In genomic region chr17:50634008-50634871, GRCm38 (mm10) we compare ENCODE assay signal across 25 mouse cellular contexts.
A peak's percentile ranks its signal among the peaks of the same experiment; 100 is the strongest.
DNase-seq lines count a peak whose midpoint lies in the region; ATAC-seq and TF ChIP-seq lines count a peak whose summit lies in the region.
"Had no signal": no experiment of that assay in that cellular context is flagged by ENCODE, and none has a peak within 500 bp of the region (broad histone marks: within the 10 kb centered on the region; RNA-seq: fewer than 3 reads in every experiment).

No protein-coding gene starts in this region.

- no peak for DNase-seq in embryonic facial prominence, embryonic 10.5 days (ENCODE audit: low spot score)
- DNase-seq in heart, adult 8-10 months (ENCODE audit: low spot score), result no peak
- DNase-seq in midbrain, embryonic 11.5 days (ENCODE audit: low spot score, missing footprints), result peak; percentile 68
- DNase-seq in embryo, embryonic 11 days, result no peak
- DNase-seq: adrenal gland, postnatal 10 days; cerebellum, adult 11-12 months; cerebellum, postnatal 25 days; gastrocnemius, postnatal 36 days; kidney, adult 11 months; retina, postnatal 1 day; right cerebral cortex, postnatal 4 days; thymus, adult 18-20 months had no signal

- H3K27me3 ChIP-seq in embryonic facial prominence, embryonic 12.5 days, result no peaks in the 10 kb centered on the region
- H3K27me3 ChIP-seq in embryonic facial prominence, embryonic 10.5 days (replicated peaks; ENCODE audit: low read depth, poor library complexity, severe bottlenecking), result no peaks in the 10 kb centered on the region
- H3K27me3 ChIP-seq in heart, embryonic 15.5 days, result no peaks in the 10 kb centered on the region
- no peaks in the 10 kb centered on the region for H3K27me3 ChIP-seq in midbrain, embryonic 11.5 days (ENCODE audit: control insufficient read depth, insufficient read depth, low read length)
- no peaks in the 10 kb centered on the region for H3K27me3 ChIP-seq in midbrain, embryonic 13.5 days
- no peaks in the 10 kb centered on the region for H3K27me3 ChIP-seq in small intestine, adult 2 months (ENCODE audit: control insufficient read depth, insufficient read depth, low read length)
- H3K27me3 ChIP-seq: CH12.LX; hindbrain, embryonic 13.5 days; midbrain, embryonic 12.5 days had no signal

- 0 out of 2 replicates have a peak, but pooled peaks have one; percentile 47 for ATAC-seq in embryonic facial prominence, embryonic 12.5 days (ENCODE audit: insufficient number of reproducible peaks, insufficient read depth, low FRiP score, low TSS enrichment)
- ATAC-seq in heart, embryonic 15.5 days (replicated peaks; ENCODE audit: insufficient number of reproducible peaks, insufficient read depth, low FRiP score, low read depth), result peak; percentile 78
- ATAC-seq in midbrain, embryonic 11.5 days (ENCODE audit: low FRiP score), result no peak
- ATAC-seq in midbrain, embryonic 13.5 days, result no peak

- WGBS in embryonic facial prominence, embryonic 12.5 days, result 83% methylated on average over 7 of the region's 7 CpGs
- 83% methylated on average over 7 of the region's 7 CpGs for WGBS in embryonic facial prominence, embryonic 10.5 days
- 42% methylated on average over 7 of the region's 7 CpGs for WGBS in heart, embryonic 15.5 days
- 85% methylated on average over 7 of the region's 7 CpGs for WGBS in midbrain, embryonic 11.5 days
- WGBS in midbrain, embryonic 13.5 days, result 86% methylated on average over 7 of the region's 7 CpGs
- 48% methylated on average over 7 of the region's 7 CpGs for WGBS in small intestine, adult 2 months

- no peak for TF ChIP-seq CTCF in small intestine, adult 2 months (IDR thresholded peaks at IDR 0.05; ENCODE audit: extremely low read depth, insufficient read length, insufficient replicate concordance, low read depth, low read length)

- H3K36me3 ChIP-seq in embryonic facial prominence, embryonic 12.5 days, result no peaks in the 10 kb centered on the region
- H3K36me3 ChIP-seq in embryonic facial prominence, embryonic 10.5 days (replicated peaks), result no peaks in the 10 kb centered on the region
- no peaks in the 10 kb centered on the region for H3K36me3 ChIP-seq in heart, embryonic 15.5 days
- H3K36me3 ChIP-seq in midbrain, embryonic 11.5 days (ENCODE audit: control insufficient read depth, insufficient read depth, low read length), result no peaks in the 10 kb centered on the region
- H3K36me3 ChIP-seq in midbrain, embryonic 13.5 days, result no peaks in the 10 kb centered on the region
- no peaks in the 10 kb centered on the region; the same call in 1 of the 2 replicates for H3K36me3 ChIP-seq in small intestine, adult 2 months (ENCODE audit: control insufficient read depth, insufficient read depth, low read length)
- H3K36me3 ChIP-seq: forebrain, embryonic 10.5 days; hindbrain, embryonic 13.5 days; limb, embryonic 10.5 days; midbrain, embryonic 12.5 days had no signal

- TF ChIP-seq POLR2A in small intestine, adult 2 months (IDR thresholded peaks at IDR 0.05; ENCODE audit: low read depth, low read length), result no peak

- no peak overlapping the region for H3K9ac ChIP-seq in embryonic facial prominence, embryonic 12.5 days
- H3K9ac ChIP-seq in heart, embryonic 15.5 days, result no peak overlapping the region
- no peak overlapping the region for H3K9ac ChIP-seq in midbrain, embryonic 11.5 days (ENCODE audit: low read length)
- no peak overlapping the region for H3K9ac ChIP-seq in midbrain, embryonic 13.5 days (replicated peaks)
- H3K9ac ChIP-seq: hindbrain, embryonic 13.5 days; midbrain, embryonic 12.5 days had no signal

- no peaks in the 10 kb centered on the region for H3K9me3 ChIP-seq in embryonic facial prominence, embryonic 12.5 days
- no peaks in the 10 kb centered on the region for H3K9me3 ChIP-seq in embryonic facial prominence, embryonic 10.5 days
- H3K9me3 ChIP-seq in heart, embryonic 15.5 days (replicated peaks), result no peaks in the 10 kb centered on the region
- H3K9me3 ChIP-seq in midbrain, embryonic 11.5 days (ENCODE audit: control insufficient read depth, low read length), result no peaks in the 10 kb centered on the region
- no peaks in the 10 kb centered on the region for H3K9me3 ChIP-seq in midbrain, embryonic 13.5 days
- H3K9me3 ChIP-seq: forebrain, embryonic 10.5 days; hindbrain, embryonic 13.5 days; limb, embryonic 10.5 days; midbrain, embryonic 12.5 days had no signal

- H3K27ac ChIP-seq in embryonic facial prominence, embryonic 12.5 days, result no peak overlapping the region
- no peak overlapping the region for H3K27ac ChIP-seq in embryonic facial prominence, embryonic 10.5 days (replicated peaks)
- peak overlapping the region; percentile 60 for H3K27ac ChIP-seq in heart, embryonic 15.5 days
- H3K27ac ChIP-seq in midbrain, embryonic 11.5 days (ENCODE audit: low read depth, low read length), result no peak overlapping the region
- H3K27ac ChIP-seq in midbrain, embryonic 13.5 days, result no peak overlapping the region
- H3K27ac ChIP-seq in small intestine, adult 2 months (ENCODE audit: insufficient read depth, low read depth, low read length), result peak overlapping the region; percentile 52
- H3K27ac ChIP-seq: forebrain, embryonic 10.5 days; hindbrain, embryonic 13.5 days; kidney, postnatal 0 days; left cerebral cortex, adult 2 months; limb, embryonic 10.5 days; macrophage; midbrain, embryonic 12.5 days had no signal

- H3K4me2 ChIP-seq in embryonic facial prominence, embryonic 12.5 days (replicated peaks), result no peak overlapping the region
- no peak overlapping the region for H3K4me2 ChIP-seq in heart, embryonic 15.5 days
- no peak overlapping the region for H3K4me2 ChIP-seq in midbrain, embryonic 11.5 days
- no peak overlapping the region for H3K4me2 ChIP-seq in midbrain, embryonic 13.5 days (replicated peaks)
- H3K4me2 ChIP-seq: hindbrain, embryonic 13.5 days; liver, embryonic 11.5 days; midbrain, embryonic 12.5 days had no signal

- H3K4me3 ChIP-seq in embryonic facial prominence, embryonic 12.5 days, result no peak overlapping the region
- no peak overlapping the region for H3K4me3 ChIP-seq in embryonic facial prominence, embryonic 10.5 days
- no peak overlapping the region for H3K4me3 ChIP-seq in heart, embryonic 15.5 days
- H3K4me3 ChIP-seq in midbrain, embryonic 11.5 days (ENCODE audit: low read depth, low read length), result no peak overlapping the region
- no peak overlapping the region for H3K4me3 ChIP-seq in midbrain, embryonic 13.5 days (replicated peaks)
- no peak overlapping the region for H3K4me3 ChIP-seq in small intestine, adult 2 months (ENCODE audit: low read depth, low read length)
- H3K4me3 ChIP-seq: forebrain, embryonic 10.5 days; hindbrain, embryonic 13.5 days; left cerebral cortex, adult 2 months; limb, embryonic 10.5 days; midbrain, embryonic 12.5 days had no signal

- no peaks in the 10 kb centered on the region for H3K4me1 ChIP-seq in embryonic facial prominence, embryonic 12.5 days
- H3K4me1 ChIP-seq in embryonic facial prominence, embryonic 10.5 days, result no peaks in the 10 kb centered on the region
- H3K4me1 ChIP-seq in heart, embryonic 15.5 days (replicated peaks), result peaks cover 18% of the 10 kb centered on the region
- H3K4me1 ChIP-seq in midbrain, embryonic 11.5 days (ENCODE audit: control insufficient read depth, insufficient read depth, low read length), result no peaks in the 10 kb centered on the region
- H3K4me1 ChIP-seq in midbrain, embryonic 13.5 days (replicated peaks), result no peaks in the 10 kb centered on the region
- H3K4me1 ChIP-seq in small intestine, adult 2 months (ENCODE audit: control insufficient read depth, insufficient read depth, insufficient read length, low read length), result peaks cover 22% of the 10 kb centered on the region; the same call in 1 of the 2 replicates
- H3K4me1 ChIP-seq: forebrain, embryonic 10.5 days; hindbrain, embryonic 13.5 days; limb, embryonic 10.5 days; midbrain, embryonic 12.5 days had no signal

Comparison
In these comparisons a context has a peak if more than half of its experiments do, and no peak if none do; other contexts are left out.
1. ATAC-seq: peak in embryonic facial prominence, embryonic 12.5 days (single experiment) and heart, embryonic 15.5 days (single experiment); none in midbrain, embryonic 11.5 days (single experiment) and midbrain, embryonic 13.5 days (single experiment).
2. H3K27ac ChIP-seq: peak in heart, embryonic 15.5 days (single experiment) and small intestine, adult 2 months (single experiment); none in embryonic facial prominence, embryonic 12.5 days (single experiment), embryonic facial prominence, embryonic 10.5 days (single experiment), midbrain, embryonic 11.5 days (single experiment) and midbrain, embryonic 13.5 days (single experiment).